Mouse (Mus musculus): ENCODE measurements around the gene Aspg. TPM values are rescaled to one million over a fixed set of nuclear protein-coding genes. Genes with fewer than 3 reads are reported as not detected.

Aspg gene
- polyA plus RNA-seq, 1 experiment from 2014 or later, result 0.20 TPM

- 37% methylated on average over 16 of the region's 16 CpGs for WGBS
- Histone ChIP-seq H3K4me1 (peaks cover 69% of the 10 kb centered on the region), H3K27me3 (no peaks in the 10 kb centered on the region), H3K9ac (replicated peaks) (0 out of 2 replicates have a peak overlapping the region, but pooled peaks have one; percentile 20), H3K27ac (replicated peaks) (peak overlapping the region; percentile 46), H3K9me3 (no peaks in the 10 kb centered on the region), H3K36me3 (0 out of 2 replicates have a peak, but pooled peaks cover 12% of the 10 kb centered on the region), H3K4me2 (replicated peaks) (peak overlapping the region; percentile 15; the same call in 1 of the 2 replicates), H3K4me3 (no peak overlapping the region)
- no peak for ATAC-seq (replicated peaks)
Observed at GRCm38 (mm10) chr12:112155218-112156051, 49.0 kb downstream of the Aspg start.

DNA sequence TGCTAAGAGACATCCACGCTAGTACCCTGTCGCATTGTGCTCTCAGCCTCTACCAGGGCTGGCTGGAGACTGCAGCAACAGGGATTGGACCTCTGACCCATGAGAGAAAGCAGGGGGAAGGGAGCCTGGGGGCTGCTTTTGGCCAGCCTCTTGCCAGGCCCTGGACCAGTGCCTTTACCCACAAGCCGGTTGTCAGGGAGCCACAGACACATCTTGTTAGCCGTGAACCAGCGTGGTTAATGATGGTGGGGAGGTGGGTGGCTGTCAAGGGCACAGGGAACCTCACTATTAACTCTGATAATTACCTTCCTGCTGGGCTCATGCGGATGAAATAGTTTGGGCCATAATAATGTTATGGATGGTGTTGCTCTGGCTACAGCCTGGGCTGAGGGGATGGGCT is 50.3 kb downstream of the Aspg start:
- WGBS, result 51% methylated on average over 6 of the region's 6 CpGs
- Histone ChIP-seq H3K4me3 (no peak overlapping the region), H3K9me3 (no peaks in the 10 kb centered on the region), H3K9ac (replicated peaks) (no peak overlapping the region), H3K4me1 (peaks cover 58% of the 10 kb centered on the region), H3K36me3 (0 out of 2 replicates have a peak, but pooled peaks cover 12% of the 10 kb centered on the region), H3K4me2 (replicated peaks) (no peak overlapping the region), H3K27me3 (no peaks in the 10 kb centered on the region), H3K27ac (replicated peaks) (peak overlapping the region; percentile 47)
- ATAC-seq (replicated peaks), result no peak

- WGBS, result 66% methylated on average over 8 of the region's 8 CpGs
- Histone ChIP-seq H3K4me1 (peaks cover 51% of the 10 kb centered on the region), H3K4me2 (replicated peaks) (no peak overlapping the region), H3K9me3 (no peaks in the 10 kb centered on the region), H3K36me3 (0 out of 2 replicates have a peak, but pooled peaks cover 12% of the 10 kb centered on the region), H3K9ac (replicated peaks) (no peak overlapping the region), H3K27ac (replicated peaks) (no peak overlapping the region), H3K4me3 (no peak overlapping the region), H3K27me3 (no peaks in the 10 kb centered on the region)
- no peak for ATAC-seq (replicated peaks)
Observed at GRCm38 (mm10) chr12:112158246-112158645, 51.8 kb downstream of the Aspg start.

DNA sequence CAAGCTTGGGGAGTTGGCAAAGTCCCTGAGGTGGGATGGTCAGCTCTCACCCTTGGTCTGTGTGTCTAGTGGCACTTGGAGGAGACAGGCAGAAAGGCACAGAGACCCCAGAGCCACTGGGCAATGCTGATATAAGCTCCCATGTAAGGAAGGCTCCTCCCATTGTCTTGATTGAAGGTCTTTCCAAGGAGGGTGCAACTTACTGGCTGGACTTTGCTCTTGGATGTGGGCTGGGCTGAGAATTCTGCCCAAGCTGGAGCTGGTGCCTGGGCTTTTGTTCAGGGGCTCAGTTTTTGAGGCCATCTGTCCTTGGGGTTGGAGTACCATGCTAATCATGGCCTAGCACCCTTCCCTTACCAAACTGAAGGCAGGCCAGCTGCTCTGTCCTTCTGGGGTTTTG is 52.3 kb downstream of the Aspg start:
- peaks cover 51% of the 10 kb centered on the region for H3K4me1 ChIP-seq
- no peak for ATAC-seq (replicated peaks)
- H3K9ac ChIP-seq (replicated peaks), result no peak overlapping the region
- no peaks in the 10 kb centered on the region for H3K9me3 ChIP-seq
- no peak overlapping the region for H3K4me3 ChIP-seq
- H3K36me3 ChIP-seq, result 0 out of 2 replicates have a peak, but pooled peaks cover 12% of the 10 kb centered on the region
- no peak overlapping the region for H3K27ac ChIP-seq (replicated peaks)
- H3K4me2 ChIP-seq (replicated peaks), result no peak overlapping the region
- H3K27me3 ChIP-seq, result no peaks in the 10 kb centered on the region

DNA sequence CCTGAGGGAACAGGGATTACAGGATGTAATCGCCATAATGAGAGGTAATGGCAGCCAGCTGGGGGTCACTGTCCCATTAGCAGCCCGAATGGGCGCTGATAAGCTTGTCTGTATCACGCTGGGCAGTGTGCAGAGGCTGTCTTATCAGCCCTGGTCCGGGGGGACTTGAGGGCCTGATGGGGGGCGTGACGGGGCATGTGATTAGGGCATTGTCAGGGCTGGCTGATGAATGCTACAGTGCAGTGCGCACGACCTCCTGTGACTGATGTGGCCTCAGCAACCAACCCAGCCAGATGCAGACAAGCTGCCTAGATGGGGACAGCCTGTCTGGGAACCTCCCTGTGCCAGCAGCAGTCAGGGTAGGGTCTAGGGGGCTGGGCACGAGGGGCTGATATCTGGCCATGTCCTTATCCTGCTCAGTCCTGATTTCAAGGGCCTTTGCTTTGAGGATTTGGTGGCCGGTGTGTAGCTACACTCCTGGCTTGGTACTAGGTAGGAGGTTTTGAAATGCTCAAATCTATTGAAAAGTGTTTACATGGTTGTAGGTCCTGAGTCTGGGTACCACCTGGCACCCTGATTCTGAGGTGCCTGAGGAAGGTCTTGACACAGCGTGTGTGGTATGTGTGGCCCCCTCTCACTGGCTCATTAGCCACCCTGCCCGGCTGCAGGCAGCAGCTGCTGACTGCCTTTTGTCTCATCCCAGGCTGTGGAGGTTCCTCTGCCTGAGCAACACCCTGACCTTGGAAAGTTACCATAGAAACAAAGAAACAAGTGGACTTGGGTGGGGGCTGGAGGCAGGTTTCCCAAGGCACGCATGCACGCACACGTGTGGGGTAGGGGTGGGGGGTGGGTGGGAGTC is 57.7 kb downstream of the Aspg start:
- no peak; the same call in 1 of the 2 replicates for ATAC-seq (replicated peaks)
- Histone ChIP-seq H3K9me3 (no peaks in the 10 kb centered on the region), H3K4me1 (peaks cover 45% of the 10 kb centered on the region), H3K4me3 (no peak overlapping the region), H3K27ac (replicated peaks) (peak overlapping the region; percentile 58), H3K27me3 (no peaks in the 10 kb centered on the region), H3K36me3 (peaks cover 6% of the 10 kb centered on the region; the same call in 1 of the 2 replicates), H3K9ac (replicated peaks) (no peak overlapping the region), H3K4me2 (replicated peaks) (no peak overlapping the region)
- WGBS, result 24% methylated on average over 16 of the region's 16 CpGs

- no peak for ATAC-seq (replicated peaks)
- Histone ChIP-seq H3K27ac (replicated peaks) (peak overlapping the region; percentile 58; the same call in 1 of the 2 replicates), H3K36me3 (peaks cover 5% of the 10 kb centered on the region; the same call in 1 of the 2 replicates), H3K4me1 (peaks cover 51% of the 10 kb centered on the region), H3K27me3 (no peaks in the 10 kb centered on the region), H3K9ac (replicated peaks) (no peak overlapping the region), H3K4me2 (replicated peaks) (no peak overlapping the region), H3K9me3 (no peaks in the 10 kb centered on the region), H3K4me3 (no peak overlapping the region)
- 63% methylated on average over 6 of the region's 6 CpGs for WGBS
Observed at GRCm38 (mm10) chr12:112164840-112165219, 58.4 kb downstream of the Aspg start.

DNA sequence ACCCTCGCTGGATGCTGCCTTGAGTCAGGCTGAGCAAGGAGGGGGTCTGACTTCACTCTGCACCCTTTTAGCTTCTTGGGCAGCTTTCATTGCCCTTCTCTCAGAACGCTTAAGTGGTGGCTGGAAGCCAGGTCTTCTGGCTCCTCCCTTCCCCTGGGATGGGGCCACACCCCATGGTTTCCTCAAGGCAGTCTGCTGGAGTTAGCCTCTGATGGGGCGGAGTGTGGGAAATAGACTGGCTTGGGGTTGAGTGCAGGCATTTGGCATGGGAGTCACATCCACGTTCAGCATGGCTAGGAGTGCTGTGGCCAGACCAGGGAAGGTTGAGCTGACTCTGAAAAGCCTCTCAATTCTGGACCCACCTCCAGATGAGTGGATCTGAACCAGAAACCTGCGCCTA is 62.8 kb downstream of the Aspg start:
- H3K36me3 ChIP-seq, result peaks cover 17% of the 10 kb centered on the region
- H3K27me3 ChIP-seq, result no peaks in the 10 kb centered on the region
- H3K9ac ChIP-seq (replicated peaks), result no peak overlapping the region

DNA sequence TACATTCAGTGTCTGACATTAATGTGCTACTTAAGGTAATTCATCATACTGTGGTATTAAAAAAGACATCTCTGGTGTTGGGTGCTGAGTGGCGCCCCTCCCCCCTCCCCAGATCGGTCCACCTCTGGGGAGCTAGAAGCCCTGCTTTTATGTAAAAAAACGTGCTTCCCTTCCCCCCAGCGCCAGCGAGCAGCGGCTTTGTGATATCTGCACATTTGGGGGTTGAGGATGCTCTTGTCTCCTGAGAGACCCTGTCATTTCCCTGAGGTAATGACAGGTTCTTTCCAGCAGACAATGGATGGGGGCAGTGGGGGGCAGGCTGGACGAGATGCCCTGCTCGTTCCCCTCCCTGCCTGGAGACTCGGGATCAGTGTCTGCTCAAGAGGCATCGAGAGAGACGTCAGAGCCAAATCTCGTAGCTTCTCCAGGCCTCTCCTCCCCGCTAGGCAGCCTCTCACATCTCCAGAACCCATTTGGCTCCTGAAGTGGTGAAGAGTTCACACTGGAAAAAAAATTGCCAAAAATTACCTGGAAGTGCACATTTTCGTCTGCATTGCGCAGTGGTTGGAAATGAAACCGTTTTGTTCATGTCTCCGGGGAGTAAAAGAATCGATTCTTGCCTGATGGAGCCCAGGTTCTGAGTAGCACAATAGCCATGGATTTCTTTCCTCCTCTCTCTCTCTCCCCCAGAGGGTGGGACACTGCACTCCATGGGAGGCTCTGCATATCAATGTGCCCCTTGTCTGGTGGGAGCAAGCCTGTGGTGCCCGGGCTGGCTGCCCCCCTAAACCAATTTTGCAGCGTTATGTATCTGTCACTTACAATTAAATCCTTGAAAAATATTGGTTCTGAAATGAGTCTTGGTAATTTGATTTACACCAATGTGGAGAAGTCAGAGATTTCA is 64.4 kb downstream of the Aspg start:
- WGBS, result 18% methylated on average over 20 of the region's 20 CpGs
- Histone ChIP-seq H3K27me3 (no peaks in the 10 kb centered on the region), H3K4me1 (peaks cover 48% of the 10 kb centered on the region), H3K4me3 (no peak overlapping the region), H3K4me2 (replicated peaks) (peak overlapping the region; percentile 12; the same call in 1 of the 2 replicates), H3K9me3 (no peaks in the 10 kb centered on the region), H3K9ac (replicated peaks) (peak overlapping the region; percentile 30; the same call in 1 of the 2 replicates), H3K36me3 (peaks cover 31% of the 10 kb centered on the region), H3K27ac (replicated peaks) (peak overlapping the region; percentile 88)
- ATAC-seq (replicated peaks), result peak; percentile 39

More for the DNA sequence above, 62.8 kb downstream of the Aspg start:
- no peak overlapping the region for H3K4me3 ChIP-seq
- H3K27ac ChIP-seq (replicated peaks), result peak overlapping the region; percentile 88; the same call in 1 of the 2 replicates
- ATAC-seq (replicated peaks), result no peak
- no peaks in the 10 kb centered on the region for H3K9me3 ChIP-seq
- 58% methylated on average over 5 of the region's 5 CpGs for WGBS
- peaks cover 59% of the 10 kb centered on the region for H3K4me1 ChIP-seq
- H3K4me2 ChIP-seq (replicated peaks), result no peak overlapping the region

GRCm38 (mm10) chr12:112171657-112172056 is 65.2 kb downstream of the Aspg start:
- WGBS, result 100% methylated on average over 1 of the region's 1 CpGs
- Histone ChIP-seq H3K36me3 (peaks cover 37% of the 10 kb centered on the region), H3K9ac (replicated peaks) (0 out of 2 replicates have a peak overlapping the region, but pooled peaks have one; percentile 30), H3K9me3 (no peaks in the 10 kb centered on the region), H3K4me1 (peaks cover 48% of the 10 kb centered on the region), H3K4me3 (no peak overlapping the region), H3K27ac (replicated peaks) (peak overlapping the region; percentile 88), H3K27me3 (no peaks in the 10 kb centered on the region), H3K4me2 (replicated peaks) (no peak overlapping the region)
- ATAC-seq (replicated peaks), result peak; percentile 6; the same call in 1 of the 2 replicates

DNA sequence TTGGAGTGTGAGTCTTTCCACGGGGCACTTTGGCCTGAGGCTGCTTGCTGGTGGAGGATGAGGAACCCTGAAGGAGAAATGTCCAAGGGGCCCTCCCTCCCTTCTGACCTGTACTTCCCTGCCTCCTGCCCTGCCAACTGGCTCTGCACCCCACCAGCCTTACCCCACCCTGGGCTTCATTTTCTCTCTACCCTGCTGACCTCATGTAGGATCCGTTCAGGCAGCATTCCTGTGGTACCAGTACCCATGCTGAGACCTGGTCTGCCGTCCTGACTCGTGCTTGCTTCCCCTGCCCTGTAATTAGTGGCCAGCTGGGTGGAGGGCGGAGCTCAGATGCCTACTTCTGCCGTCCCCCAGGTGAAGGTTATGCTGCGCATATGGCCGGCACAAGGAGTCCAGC is 65.7 kb downstream of the Aspg start:
- Histone ChIP-seq H3K9ac (replicated peaks) (no peak overlapping the region), H3K27ac (replicated peaks) (peak overlapping the region; percentile 88), H3K9me3 (no peaks in the 10 kb centered on the region), H3K4me2 (replicated peaks) (no peak overlapping the region), H3K36me3 (peaks cover 41% of the 10 kb centered on the region), H3K27me3 (no peaks in the 10 kb centered on the region), H3K4me1 (peaks cover 47% of the 10 kb centered on the region), H3K4me3 (no peak overlapping the region)
- 74% methylated on average over 8 of the region's 8 CpGs for WGBS
- no peak for ATAC-seq (replicated peaks)

Data from forebrain, embryonic 15.5 days (tissue).